Mouse (Mus musculus): Measurements from ENCODE around the gene Cables2.
A peak's percentile ranks its signal among the peaks of the same experiment; 100 is the strongest.

The Cables2 gene

GRCm38 (mm10) chr2:180273394-180274244 is at the start of gene Cables2:
Gene Cables2 (minus strand): TSS chr2:180273496.
- DNase-seq, result peak; percentile 93 to 97

GRCm38 (mm10) chr2:180322674-180323355 is 49.5 kb upstream of the Cables2 start:
- peak; percentile 58 to 63 for DNase-seq

GRCm38 (mm10) chr2:180320216-180320615 is 46.9 kb upstream of the Cables2 start:
- DNase-seq, result no peak

GRCm38 (mm10) chr2:180317591-180317990 is 44.3 kb upstream of the Cables2 start:
- DNase-seq, result peak in 1 of 2 experiments; percentile 25

GRCm38 (mm10) chr2:180314292-180314691 is 41.0 kb upstream of the Cables2 start:
- DNase-seq, result no peak

GRCm38 (mm10) chr2:180311147-180311546 is 37.9 kb upstream of the Cables2 start:
- no peak for DNase-seq

GRCm38 (mm10) chr2:180307680-180308079 is 34.4 kb upstream of the Cables2 start:
- no peak for DNase-seq

GRCm38 (mm10) chr2:180306423-180307168 is 33.3 kb upstream of the Cables2 start:
- DNase-seq, result no peak

GRCm38 (mm10) chr2:180306009-180306408 is 32.7 kb upstream of the Cables2 start:
- no peak for DNase-seq

- DNase-seq, result no peak
These were observed 32.2 kb upstream of the Cables2 start for GRCm38 (mm10) chr2:180305490-180305889.

- no peak for DNase-seq
These were observed 31.3 kb upstream of the Cables2 start for GRCm38 (mm10) chr2:180304554-180304953.

GRCm38 (mm10) chr2:180303468-180303867 is 30.2 kb upstream of the Cables2 start:
- no peak for DNase-seq

- no peak for DNase-seq
These were observed 28.9 kb upstream of the Cables2 start for GRCm38 (mm10) chr2:180302201-180302600.

GRCm38 (mm10) chr2:180300771-180301170 is 27.5 kb upstream of the Cables2 start:
- DNase-seq, result no peak

GRCm38 (mm10) chr2:180300252-180300651 is 27.0 kb upstream of the Cables2 start:
- DNase-seq, result no peak

GRCm38 (mm10) chr2:180292906-180293305 is 19.6 kb upstream of the Cables2 start:
- no peak for DNase-seq

- no peak for DNase-seq
These were observed 18.7 kb upstream of the Cables2 start for GRCm38 (mm10) chr2:180292026-180292425.

- DNase-seq, result no peak
These were observed 18.3 kb upstream of the Cables2 start for GRCm38 (mm10) chr2:180291566-180291965.

- DNase-seq, result no peak
These were observed 17.2 kb upstream of the Cables2 start for GRCm38 (mm10) chr2:180290503-180290902.

- peak; percentile 70 to 78 for DNase-seq
These were observed 16.3 kb upstream of the Cables2 start, which contains the start of gene Rbbp8nl for GRCm38 (mm10) chr2:180289440-180290108. Gene Rbbp8nl (minus strand): TSS chr2:180289879.

GRCm38 (mm10) chr2:180288966-180289365 is 15.7 kb upstream of the Cables2 start:
- peak in 1 of 2 experiments; percentile 17 for DNase-seq

- DNase-seq, result no peak
These were observed 6.0 kb upstream of the Cables2 start for GRCm38 (mm10) chr2:180279321-180279720.

Data from kidney, postnatal 4 days (tissue).